Mouse (Mus musculus) limb, embryonic 15.5 days (tissue): ENCODE data around the gene Efnb3. TPM values are rescaled to one million over a fixed set of nuclear protein-coding genes. Genes with fewer than 3 reads are reported as not detected.
A peak's percentile ranks its signal among the peaks of the same experiment; 100 is the strongest.

ENCODE experiments used
- ATAC-seq: fragments of 200-750 bp; cut with Nextera tagmentation; 2 replicates; pipeline ENCODE4 v1.8.0; 2017; ENCODE audit warnings: low read depth, moderate TSS enrichment; ENCODE audit not compliant: insufficient number of reproducible peaks, low FRiP score, low TSS enrichment
- H3K27ac ChIP-seq: fragments of 300-500 bp; sonication (generic); 2 replicates; pipeline ENCODE4 v1.5.1; 2015; ENCODE audit warnings: moderate library complexity, mild to moderate bottlenecking, inconsistent platforms
- H3K27me3 ChIP-seq: fragments of 300-500 bp; sonication (generic); 2 replicates; pipeline ENCODE4 v1.6.1; 2015; ENCODE audit warnings: inconsistent platforms
- H3K36me3 ChIP-seq: fragments of 300-500 bp; sonication (generic); 2 replicates; pipeline ENCODE4 v1.6.1; 2015; ENCODE audit warnings: inconsistent platforms
- H3K4me1 ChIP-seq: fragments of 300-500 bp; sonication (generic); 2 replicates; pipeline ENCODE4 v1.6.1; 2015; ENCODE audit warnings: inconsistent platforms
- H3K4me2 ChIP-seq: fragments of 300-500 bp; sonication (generic); 2 replicates; pipeline ENCODE4 v1.6.1; 2015; ENCODE audit warnings: mild to moderate bottlenecking, inconsistent platforms
- H3K4me3 ChIP-seq: fragments of 300-500 bp; sonication (generic); 2 replicates; pipeline ENCODE4 v1.5.1; 2015; ENCODE audit warnings: mild to moderate bottlenecking, inconsistent platforms
- H3K9ac ChIP-seq: fragments of 300-500 bp; sonication (generic); 2 replicates; pipeline ENCODE4 v1.6.1; 2015; ENCODE audit warnings: inconsistent platforms
- H3K9me3 ChIP-seq: fragments of 300-500 bp; sonication (generic); 2 replicates; pipeline ENCODE4 v1.6.1; 2016; ENCODE audit warnings: inconsistent platforms
- WGBS: fragments of 180-500 bp; shearing (Covaris S2); methylation state at CpG from one replicate; pipeline ENCODE4 v1.1.7; 2015; 5-methylcytosine and 5-hydroxymethylcytosine counted together
- polyA plus RNA-seq: library from polyadenylated mRNA; unstranded; fragments of >200 nt; fragmentation: Nextera tagmentation; extraction: Ambion mirVana; gene quantifications from 2 replicates; pipeline ENCODE4 v1.2.1, GENCODE M21; 2015

Efnb3 gene
- polyA plus RNA-seq, 1 experiment from 2014 or later, result 33.2 TPM

GRCm38 (mm10) chr11:69582230-69582805, 22.3 kb upstream of the Efnb3 start:
- peaks cover 22% of the 10 kb centered on the region for H3K4me1 ChIP-seq
- no peaks in the 10 kb centered on the region for H3K9me3 ChIP-seq
- peak overlapping the region; percentile 52; the same call in 1 of the 2 replicates for H3K9ac ChIP-seq
- 66% methylated on average over 9 of the region's 9 CpGs for whole genome bisulfite sequencing
- no peaks in the 10 kb centered on the region for H3K27me3 ChIP-seq
- H3K27ac ChIP-seq, result no peak overlapping the region; the same call in 1 of the 2 replicates
- H3K36me3 ChIP-seq, result peaks cover 16% of the 10 kb centered on the region
- peak overlapping the region; percentile 80 for H3K4me2 ChIP-seq
- ATAC-seq, result no peak
- H3K4me3 ChIP-seq, result peak overlapping the region; percentile 77

GRCm38 (mm10) chr11:69581814-69582213, 21.8 kb upstream of the Efnb3 start:
- H3K4me2 ChIP-seq, result peak overlapping the region; percentile 80
- peak overlapping the region; percentile 96 for H3K27ac ChIP-seq
- under 1% methylated on average over 8 of the region's 8 CpGs for WGBS
- peaks cover 27% of the 10 kb centered on the region for H3K4me1 ChIP-seq
- H3K27me3 ChIP-seq, result no peaks in the 10 kb centered on the region
- peaks cover 11% of the 10 kb centered on the region for H3K36me3 ChIP-seq
- H3K4me3 ChIP-seq, result peak overlapping the region; percentile 77
- H3K9me3 ChIP-seq, result no peaks in the 10 kb centered on the region
- peak overlapping the region; percentile 52 for H3K9ac ChIP-seq
- no peak for ATAC-seq

GRCm38 (mm10) chr11:69581147-69581688, 21.2 kb upstream of the Efnb3 start:
- Histone ChIP-seq H3K9ac (peak overlapping the region; percentile 65), H3K9me3 (no peaks in the 10 kb centered on the region), H3K4me3 (peak overlapping the region; percentile 77), H3K4me1 (peaks cover 32% of the 10 kb centered on the region), H3K4me2 (peak overlapping the region; percentile 80), H3K27ac (peak overlapping the region; percentile 96), H3K36me3 (peaks cover 8% of the 10 kb centered on the region; the same call in 1 of the 2 replicates), H3K27me3 (no peaks in the 10 kb centered on the region)
- peak; percentile 86 for ATAC-seq
- WGBS, result under 1% methylated on average over 36 of the region's 36 CpGs

- Histone ChIP-seq H3K36me3 (peaks cover 11% of the 10 kb centered on the region; the same call in 1 of the 2 replicates), H3K4me1 (peaks cover 33% of the 10 kb centered on the region), H3K4me3 (peak overlapping the region; percentile 77), H3K27me3 (no peaks in the 10 kb centered on the region), H3K9ac (peak overlapping the region; percentile 65), H3K9me3 (no peaks in the 10 kb centered on the region), H3K27ac (peak overlapping the region; percentile 96), H3K4me2 (peak overlapping the region; percentile 80)
- WGBS, result under 1% methylated on average over 25 of the region's 25 CpGs
- ATAC-seq, result no peak
Observed at GRCm38 (mm10) chr11:69580572-69581146, 20.7 kb upstream of the Efnb3 start.

- Histone ChIP-seq H3K9ac (peak within 1 kb of the TSS; percentile 80), H3K36me3 (peaks cover 11% of the 10 kb centered on the region; the same call in 1 of the 2 replicates), H3K4me3 (peak within 1 kb of the TSS; percentile 77), H3K4me2 (peak within 1 kb of the TSS; percentile 80), H3K9me3 (no peaks in the 10 kb centered on the region), H3K27ac (peak within 1 kb of the TSS; percentile 96), H3K4me1 (peaks cover 33% of the 10 kb centered on the region), H3K27me3 (no peaks in the 10 kb centered on the region)
- WGBS, result under 1% methylated on average over 13 of the region's 13 CpGs
- ATAC-seq, result peak; percentile 58
Observed at GRCm38 (mm10) chr11:69580091-69580514, 20.1 kb upstream of the Efnb3 start, which contains the start of the genes Wrap53 and Trp53. Wrap53 (minus strand) TSS chr11:69580255. Trp53 (plus strand) TSS chr11:69580359.

- H3K9me3 ChIP-seq, result no peaks in the 10 kb centered on the region
- 1% methylated on average over 39 of the region's 39 CpGs for WGBS
- peak overlapping the region; percentile 77 for H3K4me3 ChIP-seq
- peak overlapping the region; percentile 80 for H3K4me2 ChIP-seq
- ATAC-seq, result peak; percentile 93
- H3K27me3 ChIP-seq, result no peaks in the 10 kb centered on the region
- H3K27ac ChIP-seq, result peak overlapping the region; percentile 96
- peaks cover 33% of the 10 kb centered on the region for H3K4me1 ChIP-seq
- H3K9ac ChIP-seq, result peak overlapping the region; percentile 80
- peaks cover 15% of the 10 kb centered on the region for H3K36me3 ChIP-seq
Observed at GRCm38 (mm10) chr11:69579128-69580017, 19.4 kb upstream of the Efnb3 start.

GRCm38 (mm10) chr11:69578301-69578700, 18.3 kb upstream of the Efnb3 start:
- Histone ChIP-seq H3K27ac (peak overlapping the region; percentile 82; the same call in 1 of the 2 replicates), H3K4me2 (peak overlapping the region; percentile 80), H3K4me3 (peak overlapping the region; percentile 77), H3K4me1 (peaks cover 33% of the 10 kb centered on the region), H3K27me3 (no peaks in the 10 kb centered on the region), H3K36me3 (peaks cover 15% of the 10 kb centered on the region), H3K9me3 (no peaks in the 10 kb centered on the region), H3K9ac (peak overlapping the region; percentile 80)
- 11% methylated on average over 15 of the region's 15 CpGs for WGBS
- ATAC-seq, result no peak

- H3K9ac ChIP-seq, result no peak overlapping the region
- H3K9me3 ChIP-seq, result no peaks in the 10 kb centered on the region
- ATAC-seq, result no peak
- H3K4me1 ChIP-seq, result peaks cover 25% of the 10 kb centered on the region
- no peak overlapping the region for H3K27ac ChIP-seq
- 71% methylated on average over 5 of the region's 5 CpGs for WGBS
- peaks cover 29% of the 10 kb centered on the region for H3K36me3 ChIP-seq
- H3K4me3 ChIP-seq, result no peak overlapping the region
- H3K27me3 ChIP-seq, result no peaks in the 10 kb centered on the region
- no peak overlapping the region for H3K4me2 ChIP-seq
Observed at GRCm38 (mm10) chr11:69576307-69576706, 16.3 kb upstream of the Efnb3 start.

GRCm38 (mm10) chr11:69575220-69575619, 15.2 kb upstream of the Efnb3 start:
- no peak overlapping the region for H3K9ac ChIP-seq
- no peaks in the 10 kb centered on the region for H3K27me3 ChIP-seq
- ATAC-seq, result no peak
- 59% methylated on average over 3 of the region's 3 CpGs for WGBS
- peaks cover 25% of the 10 kb centered on the region for H3K4me1 ChIP-seq
- peaks cover 40% of the 10 kb centered on the region for H3K36me3 ChIP-seq
- H3K27ac ChIP-seq, result no peak overlapping the region
- no peak overlapping the region for H3K4me3 ChIP-seq
- no peak overlapping the region for H3K4me2 ChIP-seq
- no peaks in the 10 kb centered on the region for H3K9me3 ChIP-seq

GRCm38 (mm10) chr11:69565131-69565530, 5.1 kb upstream of the Efnb3 start:
- no peak overlapping the region for H3K9ac ChIP-seq
- H3K36me3 ChIP-seq, result peaks cover 44% of the 10 kb centered on the region
- no peaks in the 10 kb centered on the region for H3K9me3 ChIP-seq
- WGBS, result 54% methylated on average over 8 of the region's 8 CpGs
- H3K4me3 ChIP-seq, result no peak overlapping the region
- ATAC-seq, result no peak
- no peak overlapping the region for H3K4me2 ChIP-seq
- peaks cover 28% of the 10 kb centered on the region for H3K4me1 ChIP-seq
- no peak overlapping the region for H3K27ac ChIP-seq
- no peaks in the 10 kb centered on the region for H3K27me3 ChIP-seq

GRCm38 (mm10) chr11:69564391-69564790, 4.4 kb upstream of the Efnb3 start:
- Histone ChIP-seq H3K27ac (no peak overlapping the region), H3K36me3 (peaks cover 38% of the 10 kb centered on the region), H3K9ac (no peak overlapping the region), H3K4me2 (no peak overlapping the region), H3K4me3 (no peak overlapping the region), H3K4me1 (peaks cover 35% of the 10 kb centered on the region), H3K27me3 (no peaks in the 10 kb centered on the region), H3K9me3 (no peaks in the 10 kb centered on the region)
- no peak for ATAC-seq
- WGBS, result 57% methylated on average over 3 of the region's 3 CpGs
